Mouse (Mus musculus) MEL (cell line): ENCODE data around the gene Fgf8. TPM values are rescaled to one million over a fixed set of nuclear protein-coding genes. Genes with fewer than 3 reads are reported as not detected.

Source experiments
- DNase-seq: peaks from one replicate; pipeline ENCODE4 v3.0.0; 2011; ENCODE audit warnings: low read depth, low spot score
- H3K27ac ChIP-seq: 2 replicates; pipeline ENCODE4 v1.5.1; 2012; ENCODE audit warnings: low read depth, mild to moderate bottlenecking, control low read depth, low read length, moderate library complexity; ENCODE audit not compliant: control insufficient read depth
- H3K27me3 ChIP-seq, 2 experiments: fragments of 150-350 bp in 1 of 2; sonication (generic) in 1 of 2; 2 replicates each; pipeline ENCODE4 v1.6.1; 2012; ENCODE audit warnings: low read length in 2 of 2, mild to moderate bottlenecking in 2 of 2, improper control_type of control experiment in 1 of 2, moderate library complexity in 1 of 2; ENCODE audit not compliant: insufficient read depth in 2 of 2, control insufficient read depth in 1 of 2
- H3K36me3 ChIP-seq, 2 experiments: 2 replicates each; pipeline ENCODE4 v1.6.1; 2012 to 2014; ENCODE audit warnings: low read length in 2 of 2, improper control_type of control experiment in 1 of 2, inconsistent platforms in 1 of 2, mild to moderate bottlenecking in 1 of 2; ENCODE audit not compliant: insufficient read depth in 2 of 2, control insufficient read depth in 1 of 2
- H3K4me1 ChIP-seq, 2 experiments: fragments of 150-350 bp in 1 of 2; sonication (generic) in 1 of 2; 2 replicates each; pipeline ENCODE4 v1.6.1; 2012; ENCODE audit warnings: low read length in 2 of 2, improper control_type of control experiment in 1 of 2, mild to moderate bottlenecking in 1 of 2; ENCODE audit not compliant: insufficient read depth in 2 of 2, control insufficient read depth in 1 of 2
- H3K4me3 ChIP-seq, 2 experiments: fragments of 150-350 bp in 1 of 2; sonication (generic) in 1 of 2; 2 replicates each; pipeline ENCODE4 v1.5.1; 2012; ENCODE audit warnings: low read depth in 2 of 2, low read length in 2 of 2, mild to moderate bottlenecking in 2 of 2, moderate library complexity in 2 of 2, control low read depth in 1 of 2, improper control_type of control experiment in 1 of 2; ENCODE audit not compliant: control insufficient read depth in 1 of 2, insufficient read depth in 1 of 2
- H3K79me2 ChIP-seq: 2 replicates; pipeline ENCODE4 v1.6.1; 2012; ENCODE audit warnings: mild to moderate bottlenecking, low read length, moderate library complexity; ENCODE audit not compliant: control insufficient read depth, poor library complexity, insufficient read depth
- H3K9ac ChIP-seq: 2 replicates; pipeline ENCODE4 v1.6.1; 2012; ENCODE audit warnings: low read depth, mild to moderate bottlenecking, control low read depth, low read length, moderate library complexity; ENCODE audit not compliant: control insufficient read depth, poor library complexity, severe bottlenecking
- H3K9me3 ChIP-seq: fragments of 150-350 bp; sonication (generic); replicated peaks from 2 replicates; pipeline ENCODE4 v1.6.1; 2012; ENCODE audit warnings: mild to moderate bottlenecking, low read length, improper control_type of control experiment, moderate library complexity; ENCODE audit not compliant: insufficient read depth
- BHLHE40 ChIP-seq: IDR thresholded peaks from 2 replicates; pipeline ENCODE4 v1.6.1; 2012; ENCODE audit warnings: low read depth, mild to moderate bottlenecking, inconsistent platforms, low read length, improper control_type of control experiment, borderline replicate concordance
- CTCF ChIP-seq, 3 experiments: IDR thresholded peaks in 2 of 3; conservative IDR thresholded peaks in 1 of 3; 2 replicates each; pipeline ENCODE4 v1.5.1; 2011 to 2012; ENCODE audit warnings: low read length in 3 of 3, low read depth in 2 of 3, mild to moderate bottlenecking in 2 of 3, improper control_type of control experiment in 1 of 3, inconsistent platforms in 1 of 3, mixed read lengths in 1 of 3, moderate library complexity in 1 of 3; ENCODE audit not compliant: control insufficient read depth in 1 of 3, insufficient read depth in 1 of 3, poor library complexity in 1 of 3, severe bottlenecking in 1 of 3
- GATA1 ChIP-seq: IDR thresholded peaks from 2 replicates; pipeline ENCODE4 v1.6.1; 2011; ENCODE audit warnings: low read depth, low read length, improper control_type of control experiment
- HCFC1 ChIP-seq: IDR thresholded peaks from 2 replicates; pipeline ENCODE4 v1.6.1; 2012; ENCODE audit warnings: low read depth, mild to moderate bottlenecking, inconsistent platforms, low read length, improper control_type of control experiment, moderate library complexity
- MAFK ChIP-seq: IDR thresholded peaks from 2 replicates; pipeline ENCODE4 v1.6.1; 2011; ENCODE audit warnings: low read depth, mild to moderate bottlenecking, low read length, improper control_type of control experiment, borderline replicate concordance
- MAX ChIP-seq: IDR thresholded peaks from 2 replicates; pipeline ENCODE4 v1.6.1; 2011; ENCODE audit warnings: low read length, improper control_type of control experiment
- MAZ ChIP-seq: IDR thresholded peaks from 2 replicates; pipeline ENCODE4 v1.6.1; 2012; ENCODE audit warnings: low read depth, mild to moderate bottlenecking, inconsistent platforms, low read length, improper control_type of control experiment
- MEF2A ChIP-seq: IDR thresholded peaks from 2 replicates; pipeline ENCODE4 v1.6.1; 2014; ENCODE audit warnings: low read depth, mild to moderate bottlenecking, inconsistent platforms, low read length, improper control_type of control experiment; ENCODE audit not compliant: poor library complexity, insufficient replicate concordance, severe bottlenecking; ENCODE audit errors: extremely low read depth
- MYC ChIP-seq: IDR thresholded peaks from 2 replicates; pipeline ENCODE4 v1.6.1; 2011; ENCODE audit warnings: low read depth, mild to moderate bottlenecking, low read length, improper control_type of control experiment, moderate library complexity
- NELFE ChIP-seq: IDR thresholded peaks from 2 replicates; pipeline ENCODE4 v1.6.1; 2011; ENCODE audit warnings: low read depth, low read length, improper control_type of control experiment
- NRF1 ChIP-seq: IDR thresholded peaks from 2 replicates; pipeline ENCODE4 v1.6.1; 2014; ENCODE audit warnings: low read depth, mild to moderate bottlenecking, inconsistent platforms, low read length, improper control_type of control experiment, moderate library complexity; ENCODE audit not compliant: poor library complexity, insufficient read depth, severe bottlenecking
- POLR2A ChIP-seq, 2 experiments: IDR thresholded peaks; 2 replicates each; pipeline ENCODE4 v1.6.1; 2011 to 2012; ENCODE audit warnings: low read length in 2 of 2, mild to moderate bottlenecking in 2 of 2, control low read depth in 1 of 2, improper control_type of control experiment in 1 of 2, low read depth in 1 of 2, moderate library complexity in 1 of 2; ENCODE audit not compliant: control insufficient read depth in 1 of 2, insufficient read depth in 1 of 2, poor library complexity in 1 of 2
- POLR2AphosphoS2 ChIP-seq: IDR thresholded peaks from 2 replicates; pipeline ENCODE4 v1.6.1; 2011; ENCODE audit warnings: low read length, improper control_type of control experiment
- RAD21 ChIP-seq: IDR thresholded peaks from 2 replicates; pipeline ENCODE4 v1.6.1; 2011; ENCODE audit warnings: mild to moderate bottlenecking, low read depth, low read length, improper control_type of control experiment
- SIN3A ChIP-seq: IDR thresholded peaks from 2 replicates; pipeline ENCODE4 v1.6.1; 2012; ENCODE audit warnings: low read length, improper control_type of control experiment, inconsistent platforms
- SMC3 ChIP-seq: IDR thresholded peaks from 2 replicates; pipeline ENCODE4 v1.6.1; 2011; ENCODE audit warnings: low read depth, low read length, improper control_type of control experiment
- TAL1 ChIP-seq: IDR thresholded peaks from 2 replicates; pipeline ENCODE4 v1.6.1; 2012; ENCODE audit warnings: mild to moderate bottlenecking, inconsistent platforms, low read length, moderate library complexity, mixed read lengths
- TBP ChIP-seq: IDR thresholded peaks from 2 replicates; pipeline ENCODE4 v1.8.0; 2011; ENCODE audit warnings: low read depth, low read length, improper control_type of control experiment
- TCF12 ChIP-seq: IDR thresholded peaks from 2 replicates; pipeline ENCODE4 v1.6.1; 2014; ENCODE audit warnings: low read depth, mild to moderate bottlenecking, inconsistent platforms, low read length, improper control_type of control experiment, moderate library complexity
- UBTF ChIP-seq: IDR thresholded peaks from 2 replicates; pipeline ENCODE4 v1.6.1; 2012; ENCODE audit warnings: low read depth, mild to moderate bottlenecking, inconsistent platforms, low read length, improper control_type of control experiment, moderate library complexity, borderline replicate concordance; ENCODE audit not compliant: insufficient read depth
- USF1 ChIP-seq: IDR thresholded peaks from 2 replicates; pipeline ENCODE4 v1.6.1; 2014; ENCODE audit warnings: low read depth, mild to moderate bottlenecking, inconsistent platforms, low read length, improper control_type of control experiment, moderate library complexity
- ZKSCAN1 ChIP-seq: IDR thresholded peaks from 2 replicates; pipeline ENCODE4 v1.6.1; 2012; ENCODE audit warnings: low read depth, mild to moderate bottlenecking, inconsistent platforms, low read length, improper control_type of control experiment, moderate library complexity
- polyA plus RNA-seq, 2 experiments: library from polyadenylated mRNA; stranded (reverse) in 1 of 2; unstranded in 1 of 2; fragments of >175 nt in 1 of 2; fragments of >200 nt in 1 of 2; gene quantifications; 2 replicates each; pipeline versions ENCODE4 v1.2.1 to v1.2.4; 2012; ENCODE audit warnings: low replicate concordance in 2 of 2, low read depth in 1 of 2; ENCODE audit not compliant: insufficient read length in 2 of 2, insufficient read depth in 1 of 2, missing spikeins in 1 of 2
- total RNA-seq: library from RNA; depleted of rRNA; stranded (reverse); fragments of 300-350 nt; gene quantifications from 2 replicates; pipeline ENCODE4 v1.2.3, GENCODE M21; 2012

Fgf8 gene
- total and polyA plus RNA-seq, 3 experiments, result not detected

DNA sequence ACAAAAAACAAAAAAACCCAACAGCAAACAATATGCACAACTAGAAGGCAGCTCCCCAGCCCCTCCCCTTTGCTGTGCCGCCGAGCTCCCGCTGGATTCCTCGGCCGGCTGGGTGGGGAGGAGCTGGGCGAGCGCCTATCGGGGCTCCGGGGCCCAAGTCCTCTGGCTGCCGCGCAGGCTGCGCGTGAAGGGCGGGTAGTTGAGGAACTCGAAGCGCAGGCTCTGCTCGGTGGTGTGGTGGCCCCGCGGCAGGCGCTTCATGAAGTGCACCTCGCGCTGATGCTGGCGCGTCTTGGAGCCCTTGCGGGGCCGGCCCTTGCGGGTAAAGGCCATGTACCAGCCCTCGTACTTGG lies 5.9 kb downstream of the Fgf8 start:
- Histone ChIP-seq H3K27me3 (peaks cover 6 to 10% of the 10 kb centered on the region in 2 experiments), H3K9me3 (no peaks in the 10 kb centered on the region), H3K79me2 (no peaks in the 10 kb centered on the region), H3K9ac (peak overlapping the region; percentile 10; the same call in 1 of the 2 replicates), H3K4me3 (peak overlapping the region in 1 of 2 experiments; percentile 13; a peak in 2 of 4 replicates), H3K27ac (no peak overlapping the region), H3K36me3 (no peaks in the 10 kb centered on the region), H3K4me1 (0 out of 4 replicates have a peak, but pooled peaks cover 0 to 6% of the 10 kb centered on the region in 2 experiments)
- DNase-seq, result peak; percentile 82
- TF ChIP-seq RAD21 (no peak), MAZ (0 out of 2 replicates have a peak, but pooled peaks have one; percentile 37), NELFE (no peak), SMC3 (no peak), ZKSCAN1 (no peak), UBTF (peak; percentile 99), TCF12 (no peak), BHLHE40 (no peak), CTCF (IDR thresholded peaks at IDR 0.05 in 2 of 3, conservative IDR thresholded peaks at IDR 0.05 in 1 of 3; ENCODE audit: control insufficient read depth in 1 of 3, insufficient read depth in 1 of 3, low read depth in 2 of 3, low read length in 3 of 3, poor library complexity in 1 of 3, severe bottlenecking in 1 of 3) (no peak), MAX (peak; percentile 65; the same call in 1 of the 2 replicates), MYC (no peak), NRF1 (peak; percentile 48; the same call in 1 of the 2 replicates), POLR2AphosphoS2 (no peak), USF1 (no peak), TBP (0 out of 2 replicates have a peak, but pooled peaks have one; percentile 35)

DNA sequence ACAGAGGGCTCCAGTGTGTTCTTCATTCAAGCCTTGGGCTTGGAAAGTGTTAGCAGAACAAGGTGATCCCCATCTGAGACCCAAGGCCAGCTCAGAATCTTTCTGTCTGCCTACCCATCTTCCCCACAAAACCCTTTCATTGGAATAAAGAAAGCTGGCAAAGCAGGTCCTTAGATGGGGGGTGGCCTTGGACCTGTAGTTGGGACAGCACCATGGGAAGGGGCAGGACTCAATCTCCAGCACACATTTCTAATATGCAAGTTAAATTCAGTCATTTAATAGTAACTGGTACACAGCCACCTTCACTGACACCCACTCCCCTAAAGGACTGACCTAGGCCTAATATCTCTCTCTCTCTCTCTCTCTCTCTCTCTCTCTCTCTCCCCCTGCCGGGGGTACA lies 6.5 kb downstream of the Fgf8 start:
- H3K36me3 ChIP-seq, result no peaks in the 10 kb centered on the region
- peaks cover 6 to 10% of the 10 kb centered on the region in 2 experiments for H3K27me3 ChIP-seq
- H3K79me2 ChIP-seq, result no peaks in the 10 kb centered on the region
- DNase-seq, result no peak
- TF ChIP-seq SIN3A, result no peak
- TF ChIP-seq TAL1, result no peak
- TF ChIP-seq POLR2A (IDR thresholded peaks at IDR 0.05; ENCODE audit: control insufficient read depth in 1 of 2, insufficient read depth in 1 of 2, low read depth in 1 of 2, low read length in 2 of 2, poor library complexity in 1 of 2), result no peak
- TF ChIP-seq MEF2A, result no peak
- TF ChIP-seq ZKSCAN1, result no peak
- TF ChIP-seq POLR2AphosphoS2, result no peak
- no peak for TF ChIP-seq GATA1
- no peak for TF ChIP-seq MAFK
- TF ChIP-seq HCFC1, result no peak
- no peak for TF ChIP-seq TCF12
- H3K4me3 ChIP-seq, result no peak overlapping the region
- H3K4me1 ChIP-seq, result 0 out of 4 replicates have a peak, but pooled peaks cover 0 to 6% of the 10 kb centered on the region in 2 experiments
- H3K9me3 ChIP-seq, result no peaks in the 10 kb centered on the region
- peak overlapping the region; percentile 8; the same call in 1 of the 2 replicates for H3K9ac ChIP-seq
- no peak overlapping the region for H3K27ac ChIP-seq
